Mouse (Mus musculus) midbrain, embryonic 15.5 days (tissue): ENCODE measurements around the gene Mcur1. TPM values are rescaled to one million over a fixed set of nuclear protein-coding genes. Genes with fewer than 3 reads are reported as not detected.
A peak's percentile ranks its signal among the peaks of the same experiment; 100 is the strongest.

Source experiments
- ATAC-seq: fragments of 200-750 bp; cut with Nextera tagmentation; replicated peaks from 2 replicates; pipeline ENCODE4 v1.8.0; 2017; ENCODE audit warnings: moderate TSS enrichment
- H3K27ac ChIP-seq: fragments of 300-500 bp; sonication (generic); 2 replicates; pipeline ENCODE4 v1.5.1; 2015; ENCODE audit warnings: mild to moderate bottlenecking, inconsistent platforms
- H3K27me3 ChIP-seq: fragments of 300-500 bp; sonication (generic); replicated peaks from 2 replicates; pipeline ENCODE4 v1.6.1; 2015; ENCODE audit warnings: inconsistent platforms
- H3K36me3 ChIP-seq: fragments of 300-500 bp; sonication (generic); replicated peaks from 2 replicates; pipeline ENCODE4 v1.6.1; 2015; ENCODE audit warnings: inconsistent platforms
- H3K4me1 ChIP-seq: fragments of 300-500 bp; sonication (generic); 2 replicates; pipeline ENCODE4 v1.6.1; 2015; ENCODE audit warnings: inconsistent platforms
- H3K4me2 ChIP-seq: fragments of 300-500 bp; sonication (generic); 2 replicates; pipeline ENCODE4 v1.6.1; 2015; ENCODE audit warnings: inconsistent platforms, mild to moderate bottlenecking, moderate library complexity
- H3K4me3 ChIP-seq: fragments of 300-500 bp; sonication (generic); 2 replicates; pipeline ENCODE4 v1.5.1; 2015; ENCODE audit warnings: mild to moderate bottlenecking, inconsistent platforms
- H3K9ac ChIP-seq: fragments of 300-500 bp; sonication (generic); 2 replicates; pipeline ENCODE4 v1.6.1; 2015; ENCODE audit warnings: mild to moderate bottlenecking, inconsistent platforms
- H3K9me3 ChIP-seq: fragments of 300-500 bp; sonication (generic); 2 replicates; pipeline ENCODE4 v1.6.1; 2016; ENCODE audit warnings: inconsistent platforms
- WGBS: fragments of 180-500 bp; shearing (Covaris S2); methylation state at CpG from one replicate; pipeline ENCODE4 v1.1.7; 2015; ENCODE audit warnings: mixed read lengths; 5-methylcytosine and 5-hydroxymethylcytosine counted together
- polyA plus RNA-seq: library from polyadenylated mRNA; unstranded; fragments of >200 nt; fragmentation: Nextera tagmentation; extraction: Ambion mirVana; gene quantifications from 2 replicates; pipeline ENCODE4 v1.2.1, GENCODE M21; 2015

The Mcur1 gene
- polyA plus RNA-seq, 1 experiment from 2014 or later: 6.4 TPM

GRCm38 (mm10) chr13:43539409-43539808, 20.6 kb downstream of the Mcur1 start:
- WGBS: 95% methylated on average over 3 of the region's 3 CpGs

GRCm38 (mm10) chr13:43537854-43538253, 22.1 kb downstream of the Mcur1 start:
- no peak overlapping the region for H3K9ac ChIP-seq
- no peaks in the 10 kb centered on the region for H3K9me3 ChIP-seq
- no peak overlapping the region for H3K27ac ChIP-seq
- H3K4me2 ChIP-seq: no peak overlapping the region
- no peak overlapping the region for H3K4me3 ChIP-seq
- ATAC-seq: no peak
- 0 out of 2 replicates have a peak, but pooled peaks cover 4% of the 10 kb centered on the region for H3K4me1 ChIP-seq
- H3K27me3 ChIP-seq: no peaks in the 10 kb centered on the region
- H3K36me3 ChIP-seq: no peaks in the 10 kb centered on the region
- whole genome bisulfite sequencing: 74% methylated on average over 6 of the region's 6 CpGs

More at GRCm38 (mm10) chr13:43539409-43539808, 20.6 kb downstream of the Mcur1 start:
- Histone ChIP-seq H3K36me3 (0 out of 2 replicates have a peak, but pooled peaks cover 4% of the 10 kb centered on the region), H3K4me1 (0 out of 2 replicates have a peak, but pooled peaks cover 4% of the 10 kb centered on the region), H3K27me3 (no peaks in the 10 kb centered on the region), H3K27ac (no peak overlapping the region), H3K9me3 (no peaks in the 10 kb centered on the region), H3K9ac (no peak overlapping the region), H3K4me3 (no peak overlapping the region), H3K4me2 (no peak overlapping the region)
- ATAC-seq: no peak

GRCm38 (mm10) chr13:43534015-43534414, 26.0 kb downstream of the Mcur1 start:
- Histone ChIP-seq H3K9ac (no peak overlapping the region), H3K4me2 (no peak overlapping the region), H3K4me3 (no peak overlapping the region), H3K27me3 (no peaks in the 10 kb centered on the region), H3K9me3 (no peaks in the 10 kb centered on the region), H3K27ac (no peak overlapping the region), H3K4me1 (peaks cover 24% of the 10 kb centered on the region), H3K36me3 (no peaks in the 10 kb centered on the region)
- WGBS: 82% methylated on average over 4 of the region's 4 CpGs
- no peak for ATAC-seq

GRCm38 (mm10) chr13:43530832-43531693, 28.9 kb downstream of the Mcur1 start:
- no peak overlapping the region for H3K4me3 ChIP-seq
- peak overlapping the region; percentile 29 for H3K4me2 ChIP-seq
- H3K4me1 ChIP-seq: peaks cover 24% of the 10 kb centered on the region
- 5% methylated on average over 13 of the region's 13 CpGs for WGBS
- peak overlapping the region; percentile 82 for H3K27ac ChIP-seq
- H3K27me3 ChIP-seq: no peaks in the 10 kb centered on the region
- no peaks in the 10 kb centered on the region for H3K36me3 ChIP-seq
- no peak overlapping the region for H3K9ac ChIP-seq
- H3K9me3 ChIP-seq: no peaks in the 10 kb centered on the region
- peak; percentile 96 for ATAC-seq

- H3K9me3 ChIP-seq: no peaks in the 10 kb centered on the region
- ATAC-seq: no peak
- H3K9ac ChIP-seq: no peak overlapping the region
- peak overlapping the region; percentile 82 for H3K27ac ChIP-seq
- H3K36me3 ChIP-seq: no peaks in the 10 kb centered on the region
- H3K4me2 ChIP-seq: no peak overlapping the region
- H3K27me3 ChIP-seq: no peaks in the 10 kb centered on the region
- H3K4me1 ChIP-seq: peaks cover 30% of the 10 kb centered on the region
- no peak overlapping the region for H3K4me3 ChIP-seq
- 46% methylated on average over 14 of the region's 14 CpGs for WGBS
Observed at GRCm38 (mm10) chr13:43530129-43530831, 29.7 kb downstream of the Mcur1 start.

GRCm38 (mm10) chr13:43526289-43526688, 33.7 kb downstream of the Mcur1 start:
- ATAC-seq: no peak
- 84% methylated on average over 5 of the region's 5 CpGs for WGBS
- H3K9me3 ChIP-seq: no peaks in the 10 kb centered on the region

GRCm38 (mm10) chr13:43525363-43526134, 34.4 kb downstream of the Mcur1 start:
- H3K9ac ChIP-seq: no peak overlapping the region
- peak overlapping the region; percentile 61 for H3K27ac ChIP-seq
- no peaks in the 10 kb centered on the region for H3K9me3 ChIP-seq
- WGBS: 38% methylated on average over 16 of the region's 16 CpGs
- H3K27me3 ChIP-seq: no peaks in the 10 kb centered on the region
- ATAC-seq: peak; percentile 30
- no peak overlapping the region for H3K4me2 ChIP-seq
- H3K4me3 ChIP-seq: no peak overlapping the region
- no peaks in the 10 kb centered on the region for H3K36me3 ChIP-seq
- peaks cover 24% of the 10 kb centered on the region for H3K4me1 ChIP-seq

More at GRCm38 (mm10) chr13:43526289-43526688, 33.7 kb downstream of the Mcur1 start:
- Histone ChIP-seq H3K4me1 (peaks cover 32% of the 10 kb centered on the region), H3K9ac (no peak overlapping the region), H3K4me3 (no peak overlapping the region), H3K27ac (no peak overlapping the region), H3K27me3 (no peaks in the 10 kb centered on the region), H3K4me2 (no peak overlapping the region), H3K36me3 (no peaks in the 10 kb centered on the region)

- Histone ChIP-seq H3K4me3 (no peak overlapping the region), H3K4me1 (peaks cover 17% of the 10 kb centered on the region), H3K27me3 (no peaks in the 10 kb centered on the region), H3K27ac (no peak overlapping the region; the same call in 1 of the 2 replicates), H3K9me3 (no peaks in the 10 kb centered on the region), H3K36me3 (no peaks in the 10 kb centered on the region), H3K9ac (no peak overlapping the region), H3K4me2 (no peak overlapping the region)
- ATAC-seq: peak; percentile 67; the same call in 1 of the 2 replicates
- WGBS: 52% methylated on average over 16 of the region's 16 CpGs
Observed at GRCm38 (mm10) chr13:43524491-43525362, 35.3 kb downstream of the Mcur1 start.

- ATAC-seq: no peak
- Histone ChIP-seq H3K27ac (no peak overlapping the region), H3K36me3 (no peaks in the 10 kb centered on the region), H3K4me3 (no peak overlapping the region), H3K4me1 (peaks cover 17% of the 10 kb centered on the region), H3K27me3 (no peaks in the 10 kb centered on the region), H3K9ac (no peak overlapping the region), H3K9me3 (no peaks in the 10 kb centered on the region), H3K4me2 (no peak overlapping the region)
- WGBS: 47% methylated on average over 7 of the region's 7 CpGs
Observed at GRCm38 (mm10) chr13:43523906-43524480, 36.0 kb downstream of the Mcur1 start.

- 94% methylated on average over 5 of the region's 5 CpGs for WGBS
- ATAC-seq: no peak
- no peaks in the 10 kb centered on the region for H3K36me3 ChIP-seq
- H3K9me3 ChIP-seq: no peaks in the 10 kb centered on the region
- H3K4me2 ChIP-seq: no peak overlapping the region
- no peak overlapping the region for H3K27ac ChIP-seq
- no peak overlapping the region for H3K4me3 ChIP-seq
- H3K27me3 ChIP-seq: no peaks in the 10 kb centered on the region
- H3K4me1 ChIP-seq: peaks cover 17% of the 10 kb centered on the region
- H3K9ac ChIP-seq: no peak overlapping the region
Observed at GRCm38 (mm10) chr13:43521940-43522339, 38.1 kb downstream of the Mcur1 start.

- Histone ChIP-seq H3K4me2 (no peak overlapping the region), H3K4me3 (no peak overlapping the region), H3K9me3 (no peaks in the 10 kb centered on the region), H3K36me3 (no peaks in the 10 kb centered on the region), H3K4me1 (no peaks in the 10 kb centered on the region), H3K27ac (no peak overlapping the region), H3K9ac (no peak overlapping the region), H3K27me3 (no peaks in the 10 kb centered on the region)
- 81% methylated on average over 6 of the region's 6 CpGs for WGBS
- no peak for ATAC-seq
Observed at GRCm38 (mm10) chr13:43519251-43519650, 40.7 kb downstream of the Mcur1 start.
